Mouse (Mus musculus) Patski (cell line): ENCODE data around the gene Pde6h. TPM values are rescaled to one million over a fixed set of nuclear protein-coding genes. Genes with fewer than 3 reads are reported as not detected.
A peak's percentile ranks its signal among the peaks of the same experiment; 100 is the strongest.

Source experiments
- ATAC-seq: fragments of 100-300 bp; one replicate; pipeline ENCODE4 v1.8.0; 2021
- CTCF ChIA-PET: fragments of 350-600 bp; sonication (Branson Sonifier 250); formaldehyde crosslinking; loops from one replicate; lab custom pipeline; 2022; ENCODE audit warnings: inconsistent platforms; lab: Charles Lee
- POLR2A ChIA-PET: fragments of 350-600 bp; sonication (Branson Sonifier 250); formaldehyde crosslinking; loops from one replicate; lab custom pipeline; 2022; ENCODE audit warnings: antibody characterized with exemption, inconsistent platforms; lab: Charles Lee
- DNase-seq: peaks from one replicate; pipeline ENCODE4 v3.0.0-alpha.2; 2011; ENCODE audit warnings: low read depth, low spot score
- H3K27me3 ChIP-seq: fragments of 371-371 bp; one replicate; pipeline ENCODE4 v1.5.1; 2021
- CTCF ChIP-seq: fragments of 100-300 bp; IDR thresholded peaks from one replicate; pipeline ENCODE4 v1.5.1; 2021
- in situ Hi-C: fragments of 300-500 bp; cut with MboI; formaldehyde crosslinking; loops from 3 replicates; pipeline ENCODE4 v1.11.1; 2018; ENCODE audit warnings: low pct_unique_long_range_greater_than_20kb, mixed read lengths
- polyA plus RNA-seq: library from polyadenylated mRNA; unstranded; gene quantifications from one replicate; pipeline ENCODE4 v1.2.3, GENCODE M21; 2021

Pde6h gene
- polyA plus RNA-seq, 1 experiment from 2014 or later = 1.3 TPM

- ATAC-seq (no peak), DNase-seq (no peak)
- in situ Hi-C loops = loop anchor here (10.0 to 25.0 kb wide), 2 partner anchors 185 to 578 kb away; partner anchors contain the start of genes E330021D16Rik and Rerg
These were observed 66.3 kb downstream of the Pde6h start for GRCm38 (mm10) chr6:136989824-136990497.

GRCm38 (mm10) chr6:136990557-136990956 lies 66.9 kb downstream of the Pde6h start:
- in situ Hi-C loops = loop anchor here (25.0 kb wide), 1 partner anchor 578 kb away; the partner anchor contains the start of gene E330021D16Rik
- CTCF ChIA-PET = interaction anchor here (0.7 to 1.4 kb wide), 2 partner anchors 10 to 129 kb away, joined by 3 to 4 read pairs; no protein-coding TSS in a partner anchor
- no peak for DNase-seq
- POLR2A ChIA-PET = no interaction called here
- no peak for ATAC-seq
- TF ChIP-seq CTCF = no peak
- no peaks in the 10 kb centered on the region for H3K27me3 ChIP-seq

More at GRCm38 (mm10) chr6:136989824-136990497, 66.3 kb downstream of the Pde6h start:
- H3K27me3 ChIP-seq = no peaks in the 10 kb centered on the region
- TF ChIP-seq CTCF = no peak
- CTCF ChIA-PET = interaction anchor here (0.7 to 1.4 kb wide), 2 partner anchors 10 to 129 kb away, joined by 3 to 4 read pairs; no protein-coding TSS in a partner anchor
- POLR2A ChIA-PET = no interaction called here

GRCm38 (mm10) chr6:136993574-136993973 lies 69.9 kb downstream of the Pde6h start:
- in situ Hi-C loops = loop anchor here (25.0 kb wide), 1 partner anchor 581 kb away; the partner anchor contains the start of gene E330021D16Rik
- CTCF ChIA-PET = no interaction called here
- DNase-seq (no peak), ATAC-seq (no peak)
- no peaks in the 10 kb centered on the region for H3K27me3 ChIP-seq
- POLR2A ChIA-PET = no interaction called here
- TF ChIP-seq CTCF = no peak

GRCm38 (mm10) chr6:136995533-136995932 lies 71.9 kb downstream of the Pde6h start:
- no peak for ATAC-seq
- peak; percentile 68 for TF ChIP-seq CTCF
- no peak for DNase-seq
- in situ Hi-C loops = loop anchor here (25.0 kb wide), 1 partner anchor 583 kb away; the partner anchor contains the start of gene E330021D16Rik
- ChIA-PET POLR2A (no interaction called here), CTCF (no interaction called here)
- no peaks in the 10 kb centered on the region for H3K27me3 ChIP-seq

- CTCF ChIA-PET = no interaction called here
- in situ Hi-C loops = loop anchor here (25.0 kb wide), 1 partner anchor 584 kb away; the partner anchor contains the start of gene E330021D16Rik
- POLR2A ChIA-PET = no interaction called here
- ATAC-seq (no peak), DNase-seq (no peak)
- no peaks in the 10 kb centered on the region for H3K27me3 ChIP-seq
- TF ChIP-seq CTCF = no peak
These were observed 72.7 kb downstream of the Pde6h start for GRCm38 (mm10) chr6:136996336-136996735.

- ChIA-PET POLR2A (no interaction called here), CTCF (interaction anchor here (1.9 kb wide), 1 partner anchor 10 kb away, joined by 4 read pairs; no protein-coding TSS in a partner anchor)
- no peak for TF ChIP-seq CTCF
- ATAC-seq = no peak
- in situ Hi-C loops = loop anchor here (25.0 kb wide), 1 partner anchor 586 kb away; the partner anchor contains the start of gene E330021D16Rik
- H3K27me3 ChIP-seq = no peaks in the 10 kb centered on the region
- no peak for DNase-seq
These were observed 74.5 kb downstream of the Pde6h start for GRCm38 (mm10) chr6:136998181-136998580.

GRCm38 (mm10) chr6:136999009-136999408 lies 75.4 kb downstream of the Pde6h start:
- CTCF ChIA-PET = interaction anchor here (1.9 kb wide), 1 partner anchor 11 kb away, joined by 4 read pairs; no protein-coding TSS in a partner anchor
- no peaks in the 10 kb centered on the region for H3K27me3 ChIP-seq
- in situ Hi-C loops = loop anchor here (25.0 kb wide), 1 partner anchor 587 kb away; the partner anchor contains the start of gene E330021D16Rik
- POLR2A ChIA-PET = no interaction called here
- DNase-seq = no peak
- TF ChIP-seq CTCF = no peak
- ATAC-seq = no peak

- TF ChIP-seq CTCF = peak; percentile 32
- POLR2A ChIA-PET = no interaction called here
- CTCF ChIA-PET = no interaction called here
- in situ Hi-C loops = loop anchor here (25.0 kb wide), 1 partner anchor 588 kb away; the partner anchor contains the start of gene E330021D16Rik
- ATAC-seq (no peak), DNase-seq (no peak)
- no peaks in the 10 kb centered on the region for H3K27me3 ChIP-seq
These were observed 76.2 kb downstream of the Pde6h start for GRCm38 (mm10) chr6:136999707-137000446.

- no peak for TF ChIP-seq CTCF
- no peak for ATAC-seq
- H3K27me3 ChIP-seq = no peaks in the 10 kb centered on the region
- in situ Hi-C loops = no loop called here
- ChIA-PET POLR2A (no interaction called here), CTCF (no interaction called here)
- no peak for DNase-seq
These were observed 77.1 kb downstream of the Pde6h start for GRCm38 (mm10) chr6:137000706-137001105.
